Mouse (Mus musculus) heart, postnatal 0 days (tissue): ENCODE measurements at regions not wholly inside any gene's neighbourhood (a gene's known extent, or its start where the extent isn't known, plus 50 kb on each side); places are given as distances from the start of the nearest gene placed in this dataset.

Source experiments
- CTCF ChIP-seq: IDR thresholded peaks from 2 replicates; pipeline ENCODE4 v1.5.1; 2016; ENCODE audit warnings: antibody characterized with exemption, control low read depth, low read depth
- EP300 ChIP-seq: IDR thresholded peaks from 2 replicates; pipeline ENCODE4 v1.6.1; 2016; ENCODE audit warnings: antibody characterized with exemption, low read depth

GRCm38 (mm10) chr16:39298856-39299255 is 406.4 kb downstream of the Igsf11 start:
- TF ChIP-seq CTCF (no peak), EP300 (no peak)
